Mouse (Mus musculus) neutrophil, adult 83 days (primary cell): ENCODE results near the gene Tbl1xr1. TPM values are rescaled to one million over a fixed set of nuclear protein-coding genes. Genes with fewer than 3 reads are reported as not detected.

ENCODE experiments used
- total RNA-seq, 2 experiments: library from RNA; stranded (reverse); gene quantifications; one replicate each; pipeline ENCODE4 v1.2.4; 2023

The Tbl1xr1 gene
- total RNA-seq = 100 to 1,000 TPM; 131 to 160 TPM

GRCm38 (mm10) chr3:22076561-22076935, at the start of gene Tbl1xr1:
TSS of gene Tbl1xr1 (plus strand) at chr3:22076652.

